Mouse (Mus musculus): ENCODE measurements at regions not wholly inside any gene's neighbourhood (a gene's known extent, or its start where the extent isn't known, plus 50 kb on each side); places are given as distances from the start of the nearest gene placed in this dataset.

- TF ChIP-seq CTCF (IDR thresholded peaks at IDR 0.05; ENCODE audit: control insufficient read depth, insufficient read depth, insufficient replicate concordance, low read depth, low read length), result no peak
- TF ChIP-seq POLR2A (IDR thresholded peaks at IDR 0.05; ENCODE audit: control insufficient read depth, low read depth, low read length), result no peak
These were observed 307.9 kb upstream of the Noct start for GRCm38 (mm10) chr3:50916305-50916854.

All from testis, adult 2 months (tissue).